Mouse (Mus musculus) frontal cortex, postnatal 10 days (tissue): ENCODE results near the gene Cdh4.

ENCODE experiments used
- DNase-seq, 2 experiments: peaks; one replicate each; pipeline ENCODE4 v3.0.0; 2022; ENCODE audit warnings: low spot score in 2 of 2, mixed read lengths in 1 of 2

Cdh4 gene

GRCm38 (mm10) chr2:179679866-179680265 lies 237.6 kb downstream of the Cdh4 start:
- DNase-seq: peak; percentile 12 to 19

DNA sequence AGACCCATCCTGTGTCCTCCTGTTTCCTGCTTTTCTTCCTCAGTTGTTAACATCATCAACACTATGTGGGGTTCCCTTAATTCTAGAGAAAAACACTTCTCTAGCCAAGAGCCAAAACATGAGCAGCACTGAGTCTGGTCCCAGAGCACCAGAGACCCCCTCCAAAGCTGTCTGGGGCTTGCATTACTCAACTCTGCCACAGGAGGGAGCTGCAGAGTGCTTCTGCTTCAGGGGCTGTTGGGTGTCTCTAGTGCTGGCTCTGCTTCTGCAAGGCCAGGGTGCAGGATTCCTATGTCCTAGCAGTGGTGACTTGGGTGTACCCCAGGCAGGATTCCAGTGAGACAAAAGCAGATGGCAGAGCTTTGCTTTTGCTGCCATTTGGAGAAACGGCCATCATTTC lies 239.2 kb downstream of the Cdh4 start:
- DNase-seq: peak in 1 of 2 experiments; percentile 27

DNA sequence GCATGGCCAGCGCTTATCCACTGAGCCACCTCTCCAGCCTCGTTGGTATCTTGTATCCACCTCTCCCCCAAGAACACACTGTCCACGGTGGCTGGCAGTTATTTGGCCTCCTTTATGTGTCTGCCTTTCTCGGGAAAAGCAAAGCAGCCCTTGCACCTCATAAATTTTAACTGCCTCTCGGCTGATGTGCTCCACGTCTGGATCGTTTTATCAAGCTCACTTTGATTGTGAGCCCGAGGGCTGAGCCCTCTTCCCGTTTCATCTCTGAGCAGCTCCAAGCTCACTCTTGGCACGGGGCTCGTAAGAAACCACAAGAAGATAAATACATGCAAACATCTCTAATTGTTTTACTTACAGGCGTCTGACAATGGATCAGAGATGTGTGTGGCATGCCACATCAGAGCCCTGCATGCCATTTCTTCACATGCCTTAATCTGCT lies 245.0 kb downstream of the Cdh4 start:
- no peak for DNase-seq

- peak in 1 of 2 experiments; percentile 24 for DNase-seq
These were observed 246.7 kb downstream of the Cdh4 start for GRCm38 (mm10) chr2:179688976-179689375.

DNA sequence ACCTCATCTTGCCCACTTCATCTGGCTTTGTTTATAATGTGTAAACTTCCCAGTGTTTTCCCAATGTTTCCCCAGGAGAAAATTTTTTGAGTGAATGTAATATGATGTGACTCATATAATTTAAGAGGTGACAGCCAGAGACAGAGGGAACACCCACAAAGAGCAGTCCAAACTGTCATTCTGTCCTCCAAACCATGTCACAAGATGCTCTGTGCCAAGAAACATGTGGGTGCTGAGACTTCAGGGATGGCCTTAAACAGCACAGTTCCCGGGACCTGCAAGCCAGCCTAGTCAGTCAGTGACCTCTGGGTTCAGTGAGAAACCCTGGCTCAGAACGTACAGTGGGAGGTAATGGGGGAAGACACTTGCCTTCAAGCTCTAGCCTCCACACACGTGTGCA lies 247.5 kb downstream of the Cdh4 start:
- no peak for DNase-seq

DNA sequence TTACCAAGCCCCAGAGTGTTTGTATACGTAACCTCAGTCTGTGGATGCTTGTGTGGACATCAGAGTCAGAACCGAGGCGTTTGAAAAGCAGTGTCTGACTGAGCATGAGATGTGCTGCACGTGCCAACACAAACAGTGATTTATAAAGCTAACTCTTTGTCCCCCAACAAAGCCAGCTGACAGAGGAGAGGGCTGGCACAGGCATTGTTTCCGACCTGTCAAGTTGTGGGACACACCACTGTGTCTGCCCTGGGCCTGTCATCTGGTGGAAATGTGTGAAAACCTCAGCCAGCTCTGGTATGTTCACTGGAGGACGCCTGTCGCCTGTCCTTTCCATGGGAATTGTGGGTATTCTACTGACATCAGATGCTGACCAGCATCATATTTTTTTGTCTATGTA lies 248.3 kb downstream of the Cdh4 start:
- no peak for DNase-seq

GRCm38 (mm10) chr2:179694936-179695335 lies 252.7 kb downstream of the Cdh4 start:
- no peak for DNase-seq

DNA sequence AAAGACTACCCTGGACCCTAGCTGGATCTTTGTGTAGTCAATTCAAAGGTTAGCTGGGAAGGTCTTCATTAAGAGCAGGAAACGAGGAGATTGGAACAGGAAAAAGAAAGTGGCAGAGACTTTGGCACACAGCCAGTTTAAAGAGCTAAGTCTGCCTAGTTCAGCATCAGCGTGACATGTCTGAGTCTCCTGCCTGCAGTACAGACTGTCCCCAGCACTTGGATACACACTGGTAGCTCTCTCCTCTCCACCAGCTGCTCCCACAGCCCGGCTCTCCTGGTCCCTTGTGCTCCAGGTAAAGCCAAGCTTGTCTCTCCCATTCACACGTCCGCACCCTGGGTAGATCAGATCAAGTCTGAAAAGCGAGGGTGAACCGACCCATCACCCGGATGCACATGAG lies 255.4 kb downstream of the Cdh4 start:
- DNase-seq: no peak

DNA sequence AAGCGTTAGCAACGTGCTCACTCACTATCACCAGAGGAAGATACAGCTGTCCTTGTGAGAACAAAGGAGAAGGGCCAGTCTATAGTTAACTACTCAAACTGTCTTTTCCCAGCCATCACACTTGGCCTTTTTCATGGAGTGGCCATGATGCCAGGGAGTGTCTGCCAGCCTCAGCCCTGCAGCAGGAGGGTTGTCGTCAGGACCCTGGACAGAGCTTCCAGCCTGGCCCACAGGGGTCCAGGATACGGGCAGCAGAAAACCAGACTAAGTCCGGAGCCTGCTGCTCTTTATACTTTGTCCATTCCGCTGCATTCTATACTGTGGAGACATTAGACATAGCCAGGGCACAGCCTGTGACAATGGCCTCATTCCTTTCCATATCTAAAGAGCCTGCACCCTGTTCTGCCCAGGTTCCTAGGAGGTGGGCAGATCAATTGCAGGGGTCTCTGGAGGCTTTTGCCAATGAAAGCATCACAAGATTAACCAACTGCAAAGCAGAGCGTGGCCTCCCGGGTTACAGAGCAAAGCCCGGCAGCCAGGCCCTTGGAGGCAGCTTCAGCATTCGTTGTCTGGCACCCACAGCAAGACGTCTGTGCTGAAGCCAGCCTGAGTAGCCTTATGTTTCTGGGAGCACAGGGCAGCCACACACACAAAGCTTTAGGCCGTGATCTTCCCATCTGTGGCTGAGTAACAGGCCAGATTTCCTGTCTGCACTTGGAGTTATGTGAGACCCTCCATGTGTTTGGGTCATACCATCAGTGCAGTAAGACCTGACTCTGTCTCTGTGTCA lies 256.2 kb downstream of the Cdh4 start:
- DNase-seq: no peak

- no peak for DNase-seq
These were observed 262.8 kb downstream of the Cdh4 start for GRCm38 (mm10) chr2:179705043-179705442.

- no peak for DNase-seq
These were observed 263.2 kb downstream of the Cdh4 start for GRCm38 (mm10) chr2:179705461-179705860.

GRCm38 (mm10) chr2:179706616-179707015 lies 264.4 kb downstream of the Cdh4 start:
- no peak for DNase-seq

GRCm38 (mm10) chr2:179709111-179709510 lies 266.9 kb downstream of the Cdh4 start:
- no peak for DNase-seq

GRCm38 (mm10) chr2:179712690-179713089 lies 270.5 kb downstream of the Cdh4 start:
- no peak for DNase-seq

GRCm38 (mm10) chr2:179713326-179713725 lies 271.1 kb downstream of the Cdh4 start:
- DNase-seq: no peak

GRCm38 (mm10) chr2:179714145-179714544 lies 271.9 kb downstream of the Cdh4 start:
- no peak for DNase-seq

GRCm38 (mm10) chr2:179715375-179715774 lies 273.1 kb downstream of the Cdh4 start:
- DNase-seq: no peak

- DNase-seq: no peak
These were observed 278.1 kb downstream of the Cdh4 start for GRCm38 (mm10) chr2:179720366-179720765.

GRCm38 (mm10) chr2:179721534-179722516 lies 279.6 kb downstream of the Cdh4 start:
- DNase-seq: no peak

GRCm38 (mm10) chr2:179722776-179723386 lies 280.6 kb downstream of the Cdh4 start:
- DNase-seq: no peak

- no peak for DNase-seq
These were observed 281.2 kb downstream of the Cdh4 start for GRCm38 (mm10) chr2:179723401-179723800.

DNA sequence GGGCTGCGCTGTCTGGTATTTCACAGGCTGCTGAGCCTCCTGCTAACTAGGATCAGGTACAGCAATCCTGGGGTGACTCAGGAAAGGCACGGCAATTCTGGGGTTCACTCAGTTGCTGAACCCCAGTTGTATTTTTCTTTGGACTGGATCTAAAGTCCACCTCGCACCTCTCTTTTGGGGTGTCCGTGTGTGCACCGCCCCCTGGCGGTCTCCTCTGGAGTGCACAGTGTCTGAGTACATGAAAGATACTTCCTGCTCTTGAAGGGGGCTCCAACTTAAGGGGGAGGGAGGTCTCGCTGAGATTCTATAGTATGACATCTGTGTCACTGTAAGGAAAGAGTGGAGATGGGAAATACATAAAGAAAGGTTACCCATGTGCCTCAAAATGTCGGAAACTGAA lies 286.8 kb downstream of the Cdh4 start:
- no peak for DNase-seq
